Mouse (Mus musculus): Measurements from ENCODE around the gene Col25a1.

Col25a1 gene

DNA sequence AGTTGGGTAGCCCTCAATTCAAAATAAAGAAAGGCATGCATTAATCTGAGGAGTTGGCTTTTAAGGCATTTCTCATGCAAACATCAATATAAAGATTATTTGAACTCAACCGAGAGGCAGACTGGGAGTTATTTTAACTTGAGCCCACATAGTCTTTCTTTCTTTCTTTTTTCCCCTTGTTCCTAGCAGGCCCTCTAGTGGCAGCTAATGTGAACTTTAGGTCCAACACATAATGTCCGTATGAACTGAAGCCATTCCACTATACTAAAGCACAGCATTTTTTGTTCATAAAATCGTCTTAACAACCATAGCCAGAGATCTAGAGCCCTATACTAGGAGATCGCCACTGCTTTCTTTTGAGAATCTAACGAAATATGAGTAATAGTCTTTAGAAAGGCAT is 443.4 kb downstream of the Col25a1 start:
- peak; percentile 40 to 76 for DNase-seq (ENCODE audit: low spot score in 2 of 2)

DNA sequence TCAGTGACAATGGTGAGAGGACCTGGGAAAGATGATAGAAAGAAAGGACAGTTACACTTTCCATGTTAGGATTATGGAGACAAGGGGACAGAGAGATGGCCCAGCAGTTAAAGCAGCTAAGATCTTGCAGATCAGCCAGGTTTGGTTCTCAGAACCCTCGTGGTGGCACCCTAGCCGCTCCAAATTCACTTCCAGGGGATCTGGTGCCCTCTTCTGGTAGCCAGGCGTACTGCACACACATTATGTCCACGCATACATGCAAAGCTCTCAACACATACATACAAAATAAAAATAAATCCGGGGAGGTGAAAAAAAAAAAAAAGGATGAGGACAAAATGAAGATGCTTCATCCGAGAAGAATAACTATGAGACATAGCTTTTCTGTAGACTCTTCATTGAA is 445.4 kb downstream of the Col25a1 start:
- no peak for DNase-seq (ENCODE audit: low spot score in 2 of 2)

DNA sequence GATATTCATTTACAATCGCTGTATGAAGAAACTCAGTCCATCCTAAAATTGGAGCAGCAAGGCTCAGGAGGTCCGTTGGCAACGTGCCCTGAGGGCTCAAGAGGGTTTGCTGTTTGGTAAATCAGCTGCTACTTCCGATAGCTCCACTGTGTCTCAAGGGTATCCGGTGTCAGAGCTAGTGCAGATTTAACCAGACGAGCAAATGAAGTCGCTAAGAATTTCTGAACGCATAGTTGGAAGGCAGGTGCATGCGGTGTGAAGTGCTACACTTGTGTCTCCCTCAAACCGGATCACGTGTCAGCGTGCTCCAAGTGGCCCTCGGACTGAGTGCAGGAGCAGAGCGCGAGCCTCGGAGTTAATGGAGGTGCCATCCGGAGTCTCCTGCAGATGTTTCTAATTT is 448.2 kb downstream of the Col25a1 start:
- DNase-seq (ENCODE audit: low spot score in 2 of 2) = no peak

DNA sequence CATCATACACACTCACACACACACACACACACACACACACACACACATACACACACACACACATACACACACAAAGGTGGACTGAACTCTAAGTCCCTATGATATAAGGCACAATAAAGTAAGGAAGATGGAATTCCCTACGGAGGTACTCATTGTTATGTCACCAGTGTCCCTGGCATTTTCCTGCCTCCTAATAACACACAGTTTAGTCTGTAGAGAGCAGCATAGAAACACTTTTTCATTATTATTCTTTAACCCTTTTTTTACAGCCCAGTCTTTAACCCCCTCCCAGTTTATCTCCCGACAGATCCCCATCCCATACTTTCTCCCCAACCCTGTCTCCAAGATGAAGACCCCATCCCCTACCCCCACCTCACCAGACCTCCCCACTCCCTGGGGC is 450.3 kb downstream of the Col25a1 start:
- DNase-seq (ENCODE audit: low spot score in 2 of 2) = no peak

DNA sequence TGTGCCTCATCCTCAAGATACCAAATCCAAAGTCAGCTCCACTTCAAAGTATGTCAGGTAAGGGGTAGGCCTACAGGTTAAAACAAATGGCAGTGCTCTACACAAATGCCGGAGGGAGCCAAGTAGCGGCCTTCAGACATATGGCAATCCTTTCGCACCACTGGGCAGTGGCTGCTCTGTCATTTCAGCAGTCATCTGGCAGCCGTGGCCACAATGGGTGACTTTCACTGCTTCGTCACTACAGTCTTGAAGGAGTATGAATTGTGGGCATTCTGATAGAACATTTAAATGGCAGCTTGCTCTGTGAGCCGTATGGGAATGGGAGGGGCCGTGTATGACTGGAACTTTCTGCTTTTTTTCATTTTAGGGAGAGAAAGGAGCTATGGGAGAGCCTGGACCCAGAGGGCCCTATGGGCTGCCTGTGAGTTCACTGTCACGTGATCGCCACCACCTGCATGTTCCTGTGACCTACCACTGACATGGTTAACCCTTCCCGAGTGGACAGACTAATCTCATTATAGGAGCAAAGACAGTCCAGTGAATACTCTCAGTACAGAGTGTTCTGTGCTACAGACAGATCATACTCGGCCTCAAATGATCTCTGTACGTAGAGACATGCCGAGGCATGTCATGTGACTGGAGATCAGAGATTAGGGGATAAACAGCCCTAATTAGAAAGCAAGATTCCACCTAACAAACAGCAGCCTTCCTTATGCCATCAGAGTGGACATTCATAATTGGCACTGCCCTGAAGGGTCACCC is 451.8 kb downstream of the Col25a1 start:
- DNase-seq (ENCODE audit: low spot score in 2 of 2) = no peak

DNA sequence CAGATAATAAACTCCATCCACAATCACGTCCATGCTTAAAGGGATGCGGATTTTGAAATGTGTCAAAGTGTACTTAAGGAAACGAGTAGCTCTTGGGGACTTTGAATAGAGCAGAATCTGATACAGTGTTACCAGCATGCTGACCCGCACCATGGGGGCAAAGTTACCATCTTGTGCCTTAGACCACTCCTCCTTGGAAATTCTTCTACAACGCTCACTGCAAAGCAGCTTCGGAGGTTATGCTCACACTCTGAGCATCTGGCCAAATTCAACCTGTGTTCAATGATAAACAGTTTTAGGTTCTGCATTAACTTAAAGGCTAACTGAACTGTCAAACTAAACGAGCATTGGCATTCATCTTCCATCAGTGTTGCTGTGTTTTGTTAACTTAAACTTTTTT is 452.7 kb downstream of the Col25a1 start:
- DNase-seq (ENCODE audit: low spot score in 2 of 2) = no peak

DNA sequence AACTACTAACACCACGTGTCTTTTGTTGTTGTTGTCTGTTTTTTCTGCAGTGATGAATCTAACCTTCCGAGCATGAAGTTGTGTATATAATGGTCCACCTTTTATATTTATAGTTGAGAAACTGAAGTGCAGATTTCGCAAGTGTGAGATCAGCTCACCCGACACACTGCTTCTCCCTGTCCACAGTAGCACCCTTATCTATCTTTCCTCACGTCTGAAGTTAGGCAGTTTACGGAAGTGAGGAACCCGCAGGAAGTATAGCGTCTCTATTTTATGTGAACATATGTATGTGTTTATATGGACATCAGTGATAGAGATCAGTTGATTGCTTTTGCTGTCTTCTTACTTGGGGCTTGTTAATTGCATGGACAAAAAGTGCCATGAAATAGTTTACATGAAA is 463.7 kb downstream of the Col25a1 start:
- no peak for DNase-seq (ENCODE audit: low spot score in 2 of 2)

DNA sequence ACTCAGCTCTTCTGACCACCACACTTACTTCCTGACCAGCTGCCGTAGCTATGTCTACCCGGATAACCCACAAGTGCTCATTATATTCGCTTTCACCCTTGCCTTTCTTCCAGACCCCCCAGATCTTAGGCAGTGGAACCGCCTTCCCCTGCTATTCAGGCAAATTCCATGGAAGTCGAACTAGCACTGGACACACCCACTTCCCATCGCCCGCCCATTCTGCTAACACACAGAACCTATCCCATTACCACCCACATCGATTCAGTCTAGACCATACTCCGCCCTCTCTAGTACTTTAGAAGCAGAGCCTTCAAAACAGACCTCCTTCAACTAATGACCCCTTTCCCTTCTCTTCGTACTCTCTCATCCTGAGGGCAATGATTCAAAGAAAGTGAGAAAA is 470.2 kb downstream of the Col25a1 start:
- no peak for DNase-seq (ENCODE audit: low spot score in 2 of 2)

DNA sequence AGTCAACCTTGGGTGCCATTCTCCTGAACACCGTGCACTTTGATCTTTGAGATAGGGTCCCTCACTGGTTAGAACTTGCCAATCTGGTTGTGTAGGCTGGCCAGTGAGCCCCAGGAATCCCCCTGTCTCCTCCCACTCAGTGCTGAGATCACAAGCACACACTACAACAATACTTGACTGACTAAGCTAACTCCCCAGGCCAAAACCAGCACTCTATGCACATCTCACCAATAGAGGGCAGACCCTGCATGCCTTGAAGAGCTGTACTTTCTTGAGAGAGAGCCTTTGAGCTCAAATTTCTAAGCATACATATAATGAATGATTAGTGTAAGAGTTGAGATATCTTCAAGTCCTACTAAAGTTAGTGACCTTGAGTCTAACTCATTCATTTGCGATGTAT is 476.6 kb downstream of the Col25a1 start:
- peak; percentile 19 to 24 for DNase-seq (ENCODE audit: low spot score in 2 of 2)

DNA sequence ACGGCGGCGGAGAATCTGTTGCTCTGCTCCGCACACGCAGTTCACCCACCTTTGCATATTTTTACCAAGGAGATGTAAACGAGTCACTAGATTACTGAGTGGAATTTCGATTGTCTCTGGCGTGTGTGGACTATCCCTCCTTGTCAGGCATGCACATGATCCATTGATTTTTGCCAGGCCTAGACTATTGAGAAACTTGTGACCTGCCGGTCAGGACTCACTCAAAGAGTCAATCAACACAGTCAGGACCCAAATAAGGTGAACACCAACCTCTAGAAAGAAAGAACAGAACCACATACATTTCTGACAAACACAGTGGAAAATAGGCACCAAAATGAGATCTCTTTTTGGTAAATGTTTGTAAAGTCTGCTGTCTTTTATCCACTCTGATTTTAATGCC is 483.1 kb downstream of the Col25a1 start:
- DNase-seq (ENCODE audit: low spot score in 2 of 2) = no peak

DNA sequence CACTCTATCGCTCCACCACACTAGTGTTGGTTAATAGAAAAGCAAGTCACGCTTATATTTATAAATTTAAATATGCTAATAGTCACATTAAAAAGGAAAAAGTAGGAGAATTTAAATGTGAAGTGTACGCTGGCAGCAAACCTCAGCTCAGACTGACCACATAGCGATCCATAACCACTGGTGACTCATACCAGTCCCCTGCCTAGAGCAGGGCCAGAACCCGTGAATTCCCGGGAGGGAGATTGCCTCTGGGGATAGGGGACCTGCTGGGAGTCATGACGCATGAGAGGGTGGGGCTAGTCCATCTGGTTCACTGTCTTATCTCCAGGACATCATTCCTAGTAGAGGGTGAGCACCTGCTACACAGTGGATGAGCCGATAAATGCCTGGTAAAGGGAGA is 484.3 kb downstream of the Col25a1 start:
- DNase-seq (ENCODE audit: low spot score in 2 of 2) = no peak

DNA sequence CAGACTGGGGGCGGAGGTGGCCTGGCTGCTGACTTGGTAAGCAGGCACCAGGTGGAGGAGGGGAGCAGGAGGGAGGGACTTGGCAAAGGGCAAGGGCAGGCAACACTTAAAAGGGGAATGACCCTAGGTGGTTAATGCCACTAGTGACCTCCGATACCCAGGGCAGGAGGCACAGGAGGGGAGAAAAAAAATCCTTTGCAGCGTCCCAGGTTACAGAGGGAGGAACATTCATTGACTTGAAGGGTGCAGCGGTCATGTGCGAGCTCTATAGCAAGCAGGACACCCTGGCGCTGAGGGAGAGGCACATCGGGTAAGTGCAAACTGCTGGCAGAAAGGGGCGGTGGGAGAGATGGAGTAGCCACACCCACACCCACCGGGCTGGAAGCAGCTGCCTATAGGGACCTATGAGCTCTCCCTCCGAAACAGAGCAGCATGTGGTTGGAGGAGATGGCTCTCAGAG is 486.2 kb downstream of the Col25a1 start, which contains the start of gene Etnppl:
TSS of gene Etnppl (plus strand) at position 10 of the 460 bp plus-strand sequence.
- DNase-seq (ENCODE audit: low spot score in 2 of 2) = no peak

DNA sequence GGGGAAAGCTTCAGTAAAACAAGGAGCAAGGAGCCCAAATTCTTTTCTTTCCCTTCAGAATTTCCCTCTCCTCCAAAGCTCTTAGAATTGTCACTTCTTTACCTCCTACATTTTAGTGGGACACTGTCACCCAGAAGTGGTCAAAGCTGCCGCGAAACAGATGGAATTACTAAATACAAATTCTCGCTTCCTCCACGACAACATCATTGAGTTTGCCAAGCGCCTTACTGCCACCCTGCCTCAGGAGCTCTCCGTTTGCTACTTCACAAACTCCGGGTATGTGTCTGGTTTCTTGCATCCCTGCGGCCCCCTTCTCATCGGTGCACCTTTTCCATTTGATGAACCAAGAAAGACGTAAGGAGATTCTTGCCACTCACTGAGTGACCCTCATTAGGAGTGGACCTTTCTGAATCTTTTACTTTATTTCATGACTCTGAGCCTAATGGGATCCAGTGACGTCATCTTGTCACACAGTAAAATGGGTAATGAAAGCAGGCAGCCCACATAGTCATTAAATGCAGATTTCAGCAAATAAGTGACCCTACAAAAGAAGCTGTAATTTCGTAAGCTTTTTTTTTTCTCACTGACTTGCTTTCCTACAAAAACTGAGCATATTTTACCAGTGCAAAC is 489.3 kb downstream of the Col25a1 start:
- peak; percentile 35 to 40 for DNase-seq (ENCODE audit: low spot score in 2 of 2)

DNA sequence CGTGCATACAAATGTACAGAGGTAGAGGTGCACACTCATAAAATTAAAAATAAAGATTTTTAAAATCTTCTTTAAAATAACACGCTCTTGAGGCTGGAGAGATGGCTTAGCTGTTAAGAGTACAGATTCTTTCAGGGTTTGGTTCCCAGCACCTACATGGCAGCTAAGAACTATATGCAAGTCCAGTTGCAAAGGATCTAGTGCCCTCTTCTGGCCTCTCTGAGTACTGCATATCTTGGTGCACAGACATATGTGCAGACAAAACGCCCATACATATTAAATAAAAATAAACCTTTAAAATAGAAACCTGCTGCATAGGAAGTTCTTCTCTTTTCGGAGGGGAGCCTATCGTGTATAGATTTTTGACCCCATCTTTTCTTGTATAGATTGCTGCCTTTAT is 497.1 kb downstream of the Col25a1 start:
- no peak for DNase-seq (ENCODE audit: low spot score in 2 of 2)

DNA sequence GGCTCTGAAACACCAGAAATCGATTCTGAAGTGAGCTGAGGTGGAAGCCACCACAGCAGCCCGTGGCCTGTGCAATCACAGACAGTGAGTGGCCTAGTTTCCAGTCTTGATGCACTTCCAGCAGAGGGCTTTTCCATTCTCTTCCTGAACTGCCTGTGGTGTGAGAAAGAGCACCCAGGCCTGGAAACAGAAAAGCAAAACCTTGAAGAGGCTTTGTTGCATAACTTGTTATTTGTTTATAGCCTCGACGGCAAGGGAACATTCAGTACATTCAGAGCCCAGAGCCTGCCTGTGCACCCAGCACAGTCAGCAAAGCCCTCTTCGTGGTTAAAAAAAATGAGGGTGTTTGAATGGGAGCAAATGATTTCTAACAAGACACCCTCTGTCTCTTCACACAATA is 502.6 kb downstream of the Col25a1 start:
- peak in 1 of 2 experiments; percentile 3 for DNase-seq (ENCODE audit: low spot score in 2 of 2)

DNA sequence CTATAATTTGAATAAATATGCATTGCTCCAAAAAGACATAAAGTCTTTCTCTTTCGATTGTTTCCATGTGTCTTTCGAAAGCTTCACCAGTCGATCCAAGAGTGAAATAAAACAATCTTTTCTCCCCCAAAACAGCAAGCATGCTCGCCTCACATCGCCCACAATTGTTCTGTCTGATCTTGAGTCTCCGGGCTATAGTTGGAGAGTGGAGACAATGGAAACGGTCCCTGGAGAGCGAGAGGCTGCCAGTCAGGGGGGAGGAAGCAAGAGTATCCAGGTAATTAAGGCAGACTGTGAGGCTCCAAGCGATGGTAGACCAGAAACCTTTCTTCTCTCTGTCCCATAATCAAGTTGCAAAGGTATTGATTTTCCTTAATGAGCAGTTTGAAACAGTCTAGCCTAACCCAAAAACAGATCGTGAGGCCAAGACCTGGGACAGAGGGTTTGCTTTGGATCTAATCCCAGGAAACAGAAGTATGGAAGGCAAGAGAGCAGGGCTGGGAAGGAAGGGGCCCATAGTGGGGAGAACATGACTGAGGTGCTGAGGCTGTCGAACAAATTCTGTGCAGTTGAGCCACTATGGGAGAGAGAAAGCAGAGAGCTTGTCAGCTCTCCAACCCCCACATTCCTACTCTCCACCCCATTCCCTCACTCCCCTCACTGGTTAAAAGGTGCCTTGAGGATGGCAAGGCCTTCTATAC is 515.0 kb downstream of the Col25a1 start:
- no peak for DNase-seq (ENCODE audit: low spot score in 2 of 2)
